Mouse (Mus musculus) embryo, embryonic 9.5 days (tissue): Measurements from ENCODE around the gene Med27.

Source experiments
- DNase-seq: peaks from one replicate; pipeline ENCODE4 v3.0.0-alpha.2; 2017; ENCODE audit errors: extremely low spot score

Med27 gene

DNA sequence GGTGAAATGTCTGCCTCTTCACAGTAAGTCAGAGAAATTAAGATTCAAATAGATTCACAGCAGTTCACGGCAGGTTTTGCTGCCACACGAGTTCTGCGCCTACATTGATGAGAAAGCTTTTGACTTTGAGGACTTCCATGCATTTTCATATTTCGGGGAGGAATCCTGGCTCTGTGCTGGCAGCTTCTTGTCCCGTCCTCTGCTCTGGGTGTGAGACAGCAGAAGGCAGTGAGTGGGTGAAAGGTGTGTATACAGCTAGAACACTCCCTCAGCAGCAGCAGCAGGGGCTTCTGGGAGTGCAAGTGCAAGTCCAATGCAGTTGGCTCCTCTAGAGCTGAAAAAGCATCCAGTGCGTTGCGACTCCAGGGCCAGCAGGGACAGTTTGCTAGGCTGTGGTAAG, 53.6 kb downstream of the Med27 start:
- DNase-seq: no peak

DNA sequence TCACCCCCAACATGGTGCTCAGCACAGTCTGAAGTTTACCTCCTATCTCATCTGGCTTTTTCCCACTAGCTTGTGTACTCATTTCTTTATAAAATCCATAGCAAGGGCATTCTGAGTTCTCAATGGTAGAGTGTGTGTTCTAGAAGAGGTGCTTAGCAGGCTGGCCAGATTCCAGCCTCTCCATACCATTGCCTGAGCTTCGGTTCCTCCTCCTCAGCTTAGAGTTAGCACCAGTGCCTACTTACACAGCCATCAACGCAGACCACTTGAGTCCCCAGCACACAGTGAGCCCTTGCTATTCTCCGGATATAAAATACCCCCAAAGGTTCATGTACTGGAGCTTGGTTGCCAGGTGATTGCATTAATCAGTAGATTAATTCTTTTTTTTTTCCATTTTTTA, 54.2 kb downstream of the Med27 start:
- no peak for DNase-seq

DNA sequence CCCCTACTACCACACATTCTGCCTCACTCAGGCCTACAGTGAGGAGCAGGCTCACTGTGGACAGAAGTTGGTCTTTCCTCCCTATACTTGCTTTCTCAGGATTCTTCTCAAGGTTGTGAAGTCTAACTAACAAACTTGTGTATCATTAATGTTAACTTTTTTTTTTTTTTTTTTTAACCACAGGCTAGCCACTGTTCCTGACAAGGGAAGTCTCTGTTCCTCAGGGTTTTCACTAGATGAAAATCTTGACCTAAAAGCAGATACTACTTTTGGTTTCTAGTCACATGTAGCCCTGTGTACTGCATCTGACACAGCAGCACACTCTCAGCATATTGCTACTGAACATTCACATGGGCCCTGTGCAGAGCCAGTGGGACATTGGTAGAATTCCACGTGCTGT, 55.2 kb downstream of the Med27 start:
- DNase-seq: no peak

DNA sequence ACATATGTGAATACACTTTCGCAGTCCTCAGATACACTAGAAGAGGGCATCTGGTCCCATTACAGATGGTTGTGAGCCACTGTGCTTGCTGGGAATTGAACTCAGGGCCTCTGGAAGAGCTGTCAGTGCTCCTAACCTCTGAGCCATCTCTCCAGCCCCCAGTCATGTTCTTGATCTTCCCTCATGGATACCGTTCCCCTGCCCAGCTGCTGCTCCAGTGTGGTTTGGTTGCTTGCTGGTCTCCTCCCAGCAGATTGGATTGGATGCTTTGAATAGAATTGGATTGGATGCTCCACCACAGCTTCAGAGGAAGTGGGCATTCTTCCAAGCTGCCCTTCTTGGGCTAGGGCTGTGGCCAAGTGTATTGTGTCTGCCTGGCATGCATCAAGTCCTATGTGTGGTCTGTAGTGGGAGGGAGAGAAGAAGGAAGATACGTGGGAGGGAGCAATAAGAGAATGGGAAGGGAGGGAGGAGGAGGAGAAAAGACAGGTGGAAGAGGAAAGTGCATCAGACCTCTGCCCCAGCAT, 56.0 kb downstream of the Med27 start:
- DNase-seq: no peak

GRCm38 (mm10) chr2:29403799-29404530, 57.3 kb downstream of the Med27 start:
- DNase-seq: no peak

DNA sequence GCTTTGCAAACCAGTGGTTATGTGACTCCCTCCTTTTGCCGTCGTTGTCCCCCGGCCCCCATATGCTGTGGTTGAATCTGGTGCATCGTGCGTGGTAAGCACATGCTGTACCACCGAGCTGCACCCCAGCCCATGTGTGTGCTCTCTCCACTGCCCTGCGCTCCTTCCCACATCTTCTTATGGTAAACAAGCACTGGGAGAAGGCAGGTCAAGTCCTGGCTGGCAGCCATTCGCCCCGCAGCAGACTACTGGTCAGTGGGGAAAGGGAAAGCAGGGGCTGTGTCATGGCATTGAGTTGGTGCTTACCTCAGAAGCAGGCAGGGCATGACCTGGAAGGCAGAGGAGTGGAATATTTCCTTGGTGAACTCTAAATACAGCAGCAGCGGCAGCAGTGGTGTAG, 58.3 kb downstream of the Med27 start:
- no peak for DNase-seq

- no peak for DNase-seq
Observed at GRCm38 (mm10) chr2:29405848-29406247, 59.2 kb downstream of the Med27 start.

GRCm38 (mm10) chr2:29407350-29407749, 60.7 kb downstream of the Med27 start:
- DNase-seq: no peak

- DNase-seq: no peak
Observed at GRCm38 (mm10) chr2:29407764-29408163, 61.1 kb downstream of the Med27 start.

- no peak for DNase-seq
Observed at GRCm38 (mm10) chr2:29410884-29411283, 64.3 kb downstream of the Med27 start.

GRCm38 (mm10) chr2:29412458-29412857, 65.8 kb downstream of the Med27 start:
- DNase-seq: no peak

DNA sequence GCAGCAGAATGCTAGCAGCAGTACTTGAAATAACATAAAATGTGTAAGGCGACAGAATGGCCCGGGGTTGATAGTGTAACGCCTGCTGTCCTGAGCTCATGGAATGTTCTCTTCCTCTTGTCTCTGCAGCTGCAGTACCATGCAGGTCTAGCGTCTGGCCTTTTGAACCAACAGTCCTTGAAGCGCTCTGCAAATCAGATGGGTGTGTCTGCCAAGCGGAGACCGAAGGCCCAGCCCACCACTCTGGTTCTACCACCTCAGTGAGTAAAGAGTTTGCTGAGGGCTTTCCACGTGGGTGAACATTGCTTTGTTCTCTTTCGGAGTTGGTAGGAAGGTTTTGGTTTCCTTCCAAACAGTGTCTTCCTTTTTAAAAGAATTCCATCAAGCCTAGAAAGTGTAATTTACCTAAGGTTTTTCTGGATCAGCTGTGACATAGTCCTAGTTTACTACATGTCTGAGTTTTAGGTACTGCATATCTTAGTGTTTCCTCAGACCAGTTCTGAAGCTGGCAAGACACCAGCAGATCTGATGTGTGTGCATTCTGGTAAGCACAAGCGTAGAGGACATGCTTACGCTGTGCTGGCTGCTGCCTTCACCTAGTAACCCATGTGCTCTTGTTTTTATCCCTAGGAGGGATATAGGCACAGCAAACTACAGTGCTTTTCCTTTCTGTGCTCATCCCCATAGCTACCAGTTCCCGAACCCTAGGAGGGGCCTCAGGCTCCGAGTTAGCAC, 66.8 kb downstream of the Med27 start:
- DNase-seq: no peak

DNA sequence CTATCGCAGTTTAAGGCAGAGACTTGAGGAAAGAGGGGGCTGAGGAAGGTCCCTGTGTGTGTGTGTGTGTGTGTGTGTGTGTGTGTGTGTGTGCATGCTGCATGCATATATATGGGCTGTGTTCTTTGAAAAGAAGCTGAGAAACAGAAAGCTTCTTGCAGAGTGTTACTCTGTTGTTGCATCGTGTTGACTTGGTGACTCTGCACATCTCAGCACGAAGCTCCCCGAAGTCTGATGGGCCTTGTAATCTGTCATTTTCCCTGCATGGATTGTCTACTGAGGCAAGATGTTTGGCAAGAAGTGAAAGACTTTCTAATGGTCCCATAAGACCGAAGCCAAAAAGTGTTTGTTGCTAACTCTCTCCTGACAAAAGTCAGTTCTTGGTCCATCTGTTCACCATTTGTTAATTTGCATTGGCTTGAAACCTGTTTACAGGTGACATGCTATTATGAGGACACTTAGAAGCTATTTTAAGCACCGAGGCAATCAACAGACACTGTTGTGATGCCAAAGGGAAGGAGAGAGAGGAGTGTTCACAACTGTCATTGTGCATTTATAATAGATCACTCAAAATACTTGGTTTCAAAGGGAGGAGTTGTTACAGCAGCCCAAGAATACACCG, 68.3 kb downstream of the Med27 start:
- DNase-seq: no peak

DNA sequence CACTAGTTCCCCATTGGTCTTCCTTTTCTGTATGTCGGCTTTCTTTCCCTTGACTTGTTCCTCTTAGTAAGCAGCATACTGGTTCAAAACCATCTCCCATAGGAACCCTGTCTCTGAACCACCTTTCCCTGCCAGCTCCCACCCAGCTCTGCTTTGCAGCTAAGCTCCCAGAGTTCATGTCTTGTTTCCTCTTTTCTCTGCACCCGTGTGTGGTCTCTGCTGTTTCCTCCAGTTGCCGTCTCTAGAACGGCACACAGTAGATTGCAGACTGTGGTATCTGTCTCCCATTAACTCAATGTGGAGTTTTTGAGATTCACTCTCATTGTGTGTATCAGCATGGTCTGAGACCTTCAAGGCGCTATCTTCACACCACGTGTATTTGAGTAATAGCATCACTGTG, 71.9 kb downstream of the Med27 start:
- no peak for DNase-seq

GRCm38 (mm10) chr2:29419434-29419833, 72.8 kb downstream of the Med27 start:
- DNase-seq: no peak

- DNase-seq: no peak
Observed at GRCm38 (mm10) chr2:29419946-29420345, 73.3 kb downstream of the Med27 start.

- DNase-seq: no peak
Observed at GRCm38 (mm10) chr2:29422126-29422840, 75.7 kb downstream of the Med27 start.

- no peak for DNase-seq
Observed at GRCm38 (mm10) chr2:29423059-29423458, 76.4 kb downstream of the Med27 start.

GRCm38 (mm10) chr2:29425386-29425785, 78.8 kb downstream of the Med27 start:
- no peak for DNase-seq

- no peak for DNase-seq
Observed at GRCm38 (mm10) chr2:29426684-29427083, 80.1 kb downstream of the Med27 start.

- DNase-seq: no peak
Observed at GRCm38 (mm10) chr2:29432565-29432964, 85.9 kb downstream of the Med27 start.

- DNase-seq: no peak
Observed at GRCm38 (mm10) chr2:29436376-29436775, 89.8 kb downstream of the Med27 start.
